Mouse (Mus musculus): Measurements from ENCODE around the gene Prpf3. TPM values are rescaled to one million over a fixed set of nuclear protein-coding genes. Genes with fewer than 3 reads are reported as not detected.
"Not testable (repeated sequence)": the region's sequence is repeated elsewhere in the genome, so short reads cannot be mapped to it uniquely, and the experiment has no call there.

Gene Prpf3
- polyA plus RNA-seq, 1 experiment, result 4.5 TPM

DNA sequence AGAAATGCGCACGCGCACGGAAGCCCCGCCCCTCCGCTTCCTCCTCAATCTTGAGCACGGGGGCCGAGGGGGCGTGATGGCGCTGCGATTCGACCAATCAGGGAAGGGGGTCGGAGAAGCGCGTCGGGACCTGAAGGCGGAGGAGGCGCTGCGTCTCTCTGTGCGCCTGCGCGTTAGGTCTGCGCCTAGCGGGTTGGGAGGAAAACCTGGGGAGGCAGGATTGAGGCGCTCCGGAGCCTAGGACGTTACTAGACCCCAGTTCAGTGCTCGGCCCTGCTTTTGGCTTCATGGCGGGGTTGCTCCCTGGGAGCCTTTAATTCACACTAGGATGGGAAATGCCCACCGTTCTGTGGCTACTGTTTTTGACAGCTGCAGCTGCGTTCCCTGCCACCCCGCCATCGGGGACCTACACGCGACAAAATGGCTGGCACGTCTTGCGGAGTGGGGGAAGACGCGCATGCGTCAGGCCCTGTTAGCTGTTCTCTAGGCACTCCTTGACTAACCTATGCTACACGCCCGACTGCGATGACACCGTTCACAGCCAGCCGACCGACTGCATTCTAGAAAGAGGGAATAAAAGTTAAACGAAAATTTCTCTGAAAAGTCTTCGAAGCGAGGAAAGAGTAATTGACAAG is 36.2 kb downstream of the Prpf3 start:
- TF ChIP-seq CTCF (IDR thresholded peaks at IDR 0.05; ENCODE audit: extremely low read depth, insufficient read length, insufficient replicate concordance, low read depth, low read length) (no peak), POLR2A (IDR thresholded peaks at IDR 0.05; ENCODE audit: low read depth, low read length) (peak; percentile 78)
- peak overlapping the region; percentile 71 for H3K4me3 ChIP-seq (ENCODE audit: low read depth, low read length)
- H3K4me1 ChIP-seq (ENCODE audit: control insufficient read depth, insufficient read depth, insufficient read length, low read length), result peaks cover 2% of the 10 kb centered on the region; the same call in 1 of the 2 replicates
- H3K27ac ChIP-seq (ENCODE audit: insufficient read depth, low read depth, low read length), result peak overlapping the region; percentile 84
- H3K27me3 ChIP-seq (ENCODE audit: control insufficient read depth, insufficient read depth, low read length), result no peaks in the 10 kb centered on the region
- under 1% methylated on average over 49 of the region's 49 CpGs for WGBS
- H3K36me3 ChIP-seq (ENCODE audit: control insufficient read depth, insufficient read depth, low read length), result no peaks in the 10 kb centered on the region

GRCm38 (mm10) chr3:95818571-95819288 is 37.0 kb downstream of the Prpf3 start, which contains the start of gene Rprd2:
Rprd2 (minus strand) TSS chr3:95818863.
- TF ChIP-seq CTCF (IDR thresholded peaks at IDR 0.05; ENCODE audit: extremely low read depth, insufficient read length, insufficient replicate concordance, low read depth, low read length), result no peak
- TF ChIP-seq POLR2A (IDR thresholded peaks at IDR 0.05; ENCODE audit: low read depth, low read length), result peak; percentile 71; the same call in 1 of the 2 replicates

DNA sequence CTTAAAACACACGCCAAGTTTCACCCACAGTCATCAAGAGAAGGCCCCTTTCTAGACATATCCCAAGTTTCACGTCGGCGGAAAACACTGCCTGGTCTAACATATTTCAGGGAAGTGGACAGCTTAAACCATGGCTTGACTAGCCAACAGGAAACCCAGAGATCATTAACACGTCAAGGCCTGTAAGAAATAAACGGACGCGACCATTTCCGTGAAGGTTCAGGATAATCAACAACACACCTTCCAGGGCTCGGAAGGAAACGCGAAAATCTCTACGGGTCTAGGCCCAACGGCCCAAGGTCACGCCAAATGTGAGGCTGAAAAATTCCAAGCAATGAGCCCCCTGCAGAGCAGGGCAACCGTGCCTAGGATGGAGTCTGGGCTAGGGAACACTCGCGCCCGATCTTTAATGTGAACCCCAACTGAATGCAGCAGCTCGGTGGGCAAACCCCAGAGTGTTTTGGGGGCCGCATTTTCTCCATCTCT is 37.6 kb downstream of the Prpf3 start:
- Histone ChIP-seq H3K4me1 (ENCODE audit: control insufficient read depth, insufficient read depth, insufficient read length, low read length) (peaks cover 2% of the 10 kb centered on the region; the same call in 1 of the 2 replicates), H3K36me3 (ENCODE audit: control insufficient read depth, insufficient read depth, low read length) (no peaks in the 10 kb centered on the region), H3K27me3 (ENCODE audit: control insufficient read depth, insufficient read depth, low read length) (no peaks in the 10 kb centered on the region), H3K4me3 (ENCODE audit: low read depth, low read length) (peak overlapping the region; percentile 88), H3K27ac (ENCODE audit: insufficient read depth, low read depth, low read length) (peak overlapping the region; percentile 100)
- under 1% methylated on average over 21 of the region's 21 CpGs for WGBS
- TF ChIP-seq POLR2A (IDR thresholded peaks at IDR 0.05; ENCODE audit: low read depth, low read length), result peak; percentile 10; the same call in 1 of the 2 replicates
- no peak for TF ChIP-seq CTCF (IDR thresholded peaks at IDR 0.05; ENCODE audit: extremely low read depth, insufficient read length, insufficient replicate concordance, low read depth, low read length)

More at GRCm38 (mm10) chr3:95818571-95819288, 37.0 kb downstream of the Prpf3 start, which contains the start of gene Rprd2:
- H3K36me3 ChIP-seq (ENCODE audit: control insufficient read depth, insufficient read depth, low read length), result no peaks in the 10 kb centered on the region
- peak within 1 kb of the TSS; percentile 100 for H3K27ac ChIP-seq (ENCODE audit: insufficient read depth, low read depth, low read length)
- H3K4me1 ChIP-seq (ENCODE audit: control insufficient read depth, insufficient read depth, insufficient read length, low read length), result peaks cover 2% of the 10 kb centered on the region; the same call in 1 of the 2 replicates
- under 1% methylated on average over 60 of the region's 60 CpGs for WGBS
- H3K4me3 ChIP-seq (ENCODE audit: low read depth, low read length), result peak within 1 kb of the TSS; percentile 88
- no peaks in the 10 kb centered on the region for H3K27me3 ChIP-seq (ENCODE audit: control insufficient read depth, insufficient read depth, low read length)

DNA sequence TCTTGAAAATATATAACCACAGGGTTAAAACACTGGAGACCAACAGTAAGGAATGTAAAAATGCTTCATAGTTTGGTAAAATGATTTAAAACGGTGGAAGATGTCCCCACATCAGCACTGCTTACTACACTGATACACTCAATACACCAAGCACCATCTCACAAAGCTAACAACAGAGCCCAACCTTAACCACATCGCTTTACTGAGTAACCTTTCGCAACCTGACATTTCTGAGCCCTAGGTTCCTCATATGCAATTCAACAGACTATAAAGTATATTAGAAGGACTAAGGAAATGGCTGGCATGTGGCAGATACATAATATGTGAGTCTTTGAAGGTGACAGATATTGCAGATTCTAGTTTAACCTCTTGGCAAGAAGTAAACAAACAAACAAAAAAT is 39.0 kb downstream of the Prpf3 start:
- Histone ChIP-seq H3K4me1 (ENCODE audit: control insufficient read depth, insufficient read depth, insufficient read length, low read length) (peaks cover 2% of the 10 kb centered on the region; the same call in 1 of the 2 replicates), H3K4me3 (ENCODE audit: low read depth, low read length) (no peak overlapping the region), H3K27me3 (ENCODE audit: control insufficient read depth, insufficient read depth, low read length) (no peaks in the 10 kb centered on the region), H3K36me3 (ENCODE audit: control insufficient read depth, insufficient read depth, low read length) (no peaks in the 10 kb centered on the region), H3K27ac (ENCODE audit: insufficient read depth, low read depth, low read length) (no peak overlapping the region)
- 69% methylated on average over 3 of the region's 3 CpGs for WGBS
- TF ChIP-seq CTCF (IDR thresholded peaks at IDR 0.05; ENCODE audit: extremely low read depth, insufficient read length, insufficient replicate concordance, low read depth, low read length) (no peak), POLR2A (IDR thresholded peaks at IDR 0.05; ENCODE audit: low read depth, low read length) (no peak)

DNA sequence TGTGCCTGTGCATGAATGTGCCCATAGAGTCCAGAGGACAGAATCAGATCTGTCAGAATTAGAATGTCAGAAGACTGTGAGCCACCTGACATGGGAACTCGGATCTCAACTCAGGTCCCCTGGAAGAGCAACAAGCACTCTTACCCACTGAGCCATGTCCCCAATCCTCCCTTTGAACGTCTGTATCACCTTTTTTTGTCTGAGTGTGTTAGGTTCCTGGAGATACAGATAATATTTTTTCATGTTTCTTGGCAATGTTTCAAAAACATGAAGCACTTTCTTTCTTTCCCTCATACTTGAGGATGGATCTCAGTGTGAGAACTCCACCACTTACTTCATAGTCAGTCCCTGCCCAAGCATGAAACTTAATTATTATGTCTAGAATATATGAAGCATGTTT is 47.3 kb downstream of the Prpf3 start:
- no peak for TF ChIP-seq POLR2A (IDR thresholded peaks at IDR 0.05; ENCODE audit: low read depth, low read length)
- no peak for TF ChIP-seq CTCF (IDR thresholded peaks at IDR 0.05; ENCODE audit: extremely low read depth, insufficient read length, insufficient replicate concordance, low read depth, low read length)
- Histone ChIP-seq H3K4me3 (ENCODE audit: low read depth, low read length) (no peak overlapping the region), H3K36me3 (ENCODE audit: control insufficient read depth, insufficient read depth, low read length) (peaks cover 13% of the 10 kb centered on the region), H3K27me3 (ENCODE audit: control insufficient read depth, insufficient read depth, low read length) (no peaks in the 10 kb centered on the region), H3K27ac (ENCODE audit: insufficient read depth, low read depth, low read length) (no peak overlapping the region), H3K4me1 (ENCODE audit: control insufficient read depth, insufficient read depth, insufficient read length, low read length) (no peaks in the 10 kb centered on the region)
- WGBS, result 35% methylated on average over 2 of the region's 2 CpGs

GRCm38 (mm10) chr3:95807630-95808029 is 48.1 kb downstream of the Prpf3 start:
- H3K4me3 ChIP-seq (ENCODE audit: low read depth, low read length); H3K27me3 ChIP-seq (ENCODE audit: control insufficient read depth, insufficient read depth, low read length); H3K27ac ChIP-seq (ENCODE audit: insufficient read depth, low read depth, low read length); H3K4me1 ChIP-seq (ENCODE audit: control insufficient read depth, insufficient read depth, insufficient read length, low read length): not testable (repeated sequence)
- WGBS, result 85% methylated on average over 6 of the region's 6 CpGs
- peaks cover 13% of the 10 kb centered on the region for H3K36me3 ChIP-seq (ENCODE audit: control insufficient read depth, insufficient read depth, low read length)

- Histone ChIP-seq H3K27me3 (ENCODE audit: control insufficient read depth, insufficient read depth, low read length) (no peaks in the 10 kb centered on the region), H3K27ac (ENCODE audit: insufficient read depth, low read depth, low read length) (no peak overlapping the region), H3K36me3 (ENCODE audit: control insufficient read depth, insufficient read depth, low read length) (peaks cover 13% of the 10 kb centered on the region), H3K4me3 (ENCODE audit: low read depth, low read length) (no peak overlapping the region), H3K4me1 (ENCODE audit: control insufficient read depth, insufficient read depth, insufficient read length, low read length) (no peaks in the 10 kb centered on the region)
- TF ChIP-seq POLR2A (IDR thresholded peaks at IDR 0.05; ENCODE audit: low read depth, low read length) (no peak), CTCF (IDR thresholded peaks at IDR 0.05; ENCODE audit: extremely low read depth, insufficient read length, insufficient replicate concordance, low read depth, low read length) (no peak)
- 13% methylated on average over 1 of the region's 1 CpGs for WGBS
Measured at GRCm38 (mm10) chr3:95806677-95807076, 49.0 kb downstream of the Prpf3 start.
